Mouse (Mus musculus): ENCODE results near the gene Rnf187.

GRCm38 (mm10) chr11:58904838-58905237 lies 33.9 kb downstream of the Rnf187 start:
- TF ChIP-seq POLR2A (IDR thresholded peaks at IDR 0.05; ENCODE audit: borderline replicate concordance, low read depth, low read length) (no peak), CTCF (IDR thresholded peaks at IDR 0.05; ENCODE audit: low read depth, low read length) (no peak)
